Mouse (Mus musculus) adrenal gland, postnatal 25 days (tissue): ENCODE results near the gene Fbxo42. TPM values are rescaled to one million over a fixed set of nuclear protein-coding genes. Genes with fewer than 3 reads are reported as not detected.
A peak's percentile ranks its signal among the peaks of the same experiment; 100 is the strongest.

Experiments used
- DNase-seq: peaks from one replicate; pipeline ENCODE4 v3.0.0; 2021; ENCODE audit warnings: mixed read lengths
- total RNA-seq: library from RNA; stranded (reverse); gene quantifications from 2 replicates; pipeline ENCODE4 v1.2.3, GENCODE M21; 2021

The Fbxo42 gene
- total RNA-seq, 1 experiment from 2014 or later: 24.8 TPM

- no peak for DNase-seq
Observed at GRCm38 (mm10) chr4:141175783-141176182, 28.1 kb downstream of the Fbxo42 start.

- DNase-seq: no peak
Observed at GRCm38 (mm10) chr4:141176328-141176838, 28.7 kb downstream of the Fbxo42 start.

- no peak for DNase-seq
Observed at GRCm38 (mm10) chr4:141178500-141178899, 30.8 kb downstream of the Fbxo42 start.

GRCm38 (mm10) chr4:141180831-141181230 lies 33.1 kb downstream of the Fbxo42 start:
- no peak for DNase-seq

GRCm38 (mm10) chr4:141181981-141182380 lies 34.3 kb downstream of the Fbxo42 start:
- no peak for DNase-seq

GRCm38 (mm10) chr4:141183932-141184331 lies 36.2 kb downstream of the Fbxo42 start:
- no peak for DNase-seq

- DNase-seq: no peak
Observed at GRCm38 (mm10) chr4:141184426-141184825, 36.7 kb downstream of the Fbxo42 start.

GRCm38 (mm10) chr4:141186923-141187836 lies 39.5 kb downstream of the Fbxo42 start:
- DNase-seq: no peak

GRCm38 (mm10) chr4:141191294-141191693 lies 43.6 kb downstream of the Fbxo42 start:
- DNase-seq: no peak

GRCm38 (mm10) chr4:141194553-141194952 lies 46.8 kb downstream of the Fbxo42 start:
- no peak for DNase-seq

GRCm38 (mm10) chr4:141196981-141197685 lies 49.4 kb downstream of the Fbxo42 start:
- no peak for DNase-seq

GRCm38 (mm10) chr4:141197686-141198035 lies 49.9 kb downstream of the Fbxo42 start:
- no peak for DNase-seq

- DNase-seq: no peak
Observed at GRCm38 (mm10) chr4:141200906-141201305, 53.2 kb downstream of the Fbxo42 start.

GRCm38 (mm10) chr4:141202192-141202591 lies 54.5 kb downstream of the Fbxo42 start:
- DNase-seq: no peak

GRCm38 (mm10) chr4:141204580-141205061 lies 56.9 kb downstream of the Fbxo42 start:
- peak; percentile 37 for DNase-seq

- DNase-seq: no peak
Observed at GRCm38 (mm10) chr4:141207081-141207480, 59.4 kb downstream of the Fbxo42 start.

GRCm38 (mm10) chr4:141210524-141211219 lies 63.0 kb downstream of the Fbxo42 start:
- DNase-seq: no peak

- no peak for DNase-seq
Observed at GRCm38 (mm10) chr4:141211646-141212045, 63.9 kb downstream of the Fbxo42 start.

GRCm38 (mm10) chr4:141212892-141213291 lies 65.2 kb downstream of the Fbxo42 start:
- no peak for DNase-seq

- no peak for DNase-seq
Observed at GRCm38 (mm10) chr4:141213342-141213741, 65.6 kb downstream of the Fbxo42 start.

- peak; percentile 95 for DNase-seq
Observed at GRCm38 (mm10) chr4:141213770-141214336, 66.1 kb downstream of the Fbxo42 start, which contains the start of gene Rsg1. Gene Rsg1 (plus strand): TSS chr4:141213956.

GRCm38 (mm10) chr4:141214337-141214851 lies 66.7 kb downstream of the Fbxo42 start:
- DNase-seq: peak; percentile 32
